Mouse (Mus musculus): Measurements from ENCODE around the gene Gm42906.

- TF ChIP-seq ZNF384 (IDR thresholded peaks at IDR 0.05; ENCODE audit: low read depth, low read length) (no peak), HCFC1 (IDR thresholded peaks at IDR 0.05; ENCODE audit: borderline replicate concordance, insufficient read depth, low read length) (no peak), CHD2 (IDR thresholded peaks at IDR 0.05; ENCODE audit: low read depth, low read length) (no peak)
Measured at GRCm38 (mm10) chr5:151421859-151422258, 6.1 kb downstream of the Gm42906 start.

Data from ES-E14 (cell line).